Mouse (Mus musculus): ENCODE measurements around the gene Gm20388. TPM values are rescaled to one million over a fixed set of nuclear protein-coding genes. Genes with fewer than 3 reads are reported as not detected.

Gene Gm20388
- polyA plus RNA-seq, 1 experiment: 10.6 TPM

DNA sequence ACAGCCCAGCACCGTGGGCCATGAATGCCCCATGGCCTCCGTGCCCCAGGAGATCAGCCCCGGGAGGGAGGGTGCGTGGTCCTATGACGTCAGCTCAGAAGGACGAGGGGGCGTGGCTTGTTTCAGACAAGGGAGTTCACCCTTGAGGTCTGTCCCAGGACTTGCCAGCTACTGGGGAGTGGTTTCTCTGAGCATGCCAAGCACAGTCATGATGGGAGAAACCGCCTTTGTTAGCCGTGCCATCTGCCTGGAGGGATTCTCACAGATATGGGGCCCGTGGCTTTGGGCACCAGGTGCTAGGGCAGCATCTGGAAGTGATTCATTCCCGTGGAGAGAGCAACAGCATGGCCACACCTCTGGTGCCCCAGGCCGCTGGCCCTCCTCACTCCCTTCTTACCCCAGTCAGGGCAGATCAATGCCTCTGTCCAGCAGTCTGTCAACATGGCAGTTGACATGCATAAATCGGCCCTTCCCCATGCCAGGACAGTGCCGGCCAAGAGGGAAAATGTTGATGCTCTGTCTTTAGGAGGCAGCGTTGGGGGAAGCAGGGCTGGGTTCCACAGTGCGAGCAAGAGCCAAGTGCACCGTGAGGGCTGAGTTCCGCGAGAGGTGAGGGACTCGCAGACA, 2199.7 kb downstream of the Gm20388 start:
- TF ChIP-seq POLR2A (IDR thresholded peaks at IDR 0.05; ENCODE audit: borderline replicate concordance, control insufficient read depth, low read depth, low read length) (no peak), CTCF (IDR thresholded peaks at IDR 0.05; ENCODE audit: control insufficient read depth, insufficient read depth, low read length) (no peak)
- Histone ChIP-seq H3K27ac (ENCODE audit: control insufficient read depth, insufficient read depth, low read depth, low read length, poor library complexity) (no peak overlapping the region), H3K4me1 (ENCODE audit: control insufficient read depth, insufficient read depth, low read length) (0 out of 2 replicates have a peak, but pooled peaks cover 2% of the 10 kb centered on the region), H3K4me3 (replicated peaks; ENCODE audit: control insufficient read depth, low read depth, low read length) (no peak overlapping the region)
- 62% methylated on average over 20 of the region's 20 CpGs for WGBS

- H3K4me3 ChIP-seq (replicated peaks; ENCODE audit: control insufficient read depth, low read depth, low read length): no peak overlapping the region
- H3K4me1 ChIP-seq (ENCODE audit: control insufficient read depth, insufficient read depth, low read length): 0 out of 2 replicates have a peak, but pooled peaks cover 2% of the 10 kb centered on the region
- WGBS: 16% methylated on average over 6 of the region's 6 CpGs
- H3K27ac ChIP-seq (ENCODE audit: control insufficient read depth, insufficient read depth, low read depth, low read length, poor library complexity): no peak overlapping the region
- TF ChIP-seq POLR2A (IDR thresholded peaks at IDR 0.05; ENCODE audit: borderline replicate concordance, control insufficient read depth, low read depth, low read length): no peak
- no peak for TF ChIP-seq CTCF (IDR thresholded peaks at IDR 0.05; ENCODE audit: control insufficient read depth, insufficient read depth, low read length)
Observed at GRCm38 (mm10) chr8:122110867-122111253, 2200.2 kb downstream of the Gm20388 start.

DNA sequence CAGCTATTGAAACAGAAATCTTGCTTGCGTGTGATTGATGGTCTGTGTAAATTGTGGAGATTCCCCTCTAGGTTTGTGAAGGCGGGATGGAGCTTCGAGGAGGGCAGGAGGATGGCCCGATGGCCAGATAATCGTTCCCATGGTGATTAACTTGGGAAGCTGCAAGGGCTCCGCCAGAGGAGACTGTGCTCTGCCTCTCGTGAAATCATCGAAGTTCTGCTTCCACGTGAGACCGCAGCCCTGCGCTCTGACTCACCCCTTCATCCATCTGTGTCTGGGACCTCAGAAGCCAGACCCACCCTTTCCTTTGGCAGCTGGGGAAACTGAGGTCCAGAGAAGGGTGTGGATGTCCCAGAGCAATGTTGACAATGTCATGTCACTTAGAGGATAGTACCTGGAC, 2201.1 kb downstream of the Gm20388 start:
- no peak overlapping the region for H3K4me3 ChIP-seq (replicated peaks; ENCODE audit: control insufficient read depth, low read depth, low read length)
- H3K27ac ChIP-seq (ENCODE audit: control insufficient read depth, insufficient read depth, low read depth, low read length, poor library complexity): no peak overlapping the region
- WGBS: 16% methylated on average over 11 of the region's 11 CpGs
- TF ChIP-seq CTCF (IDR thresholded peaks at IDR 0.05; ENCODE audit: control insufficient read depth, insufficient read depth, low read length) (no peak), POLR2A (IDR thresholded peaks at IDR 0.05; ENCODE audit: borderline replicate concordance, control insufficient read depth, low read depth, low read length) (no peak)
- H3K4me1 ChIP-seq (ENCODE audit: control insufficient read depth, insufficient read depth, low read length): 0 out of 2 replicates have a peak, but pooled peaks cover 2% of the 10 kb centered on the region

DNA sequence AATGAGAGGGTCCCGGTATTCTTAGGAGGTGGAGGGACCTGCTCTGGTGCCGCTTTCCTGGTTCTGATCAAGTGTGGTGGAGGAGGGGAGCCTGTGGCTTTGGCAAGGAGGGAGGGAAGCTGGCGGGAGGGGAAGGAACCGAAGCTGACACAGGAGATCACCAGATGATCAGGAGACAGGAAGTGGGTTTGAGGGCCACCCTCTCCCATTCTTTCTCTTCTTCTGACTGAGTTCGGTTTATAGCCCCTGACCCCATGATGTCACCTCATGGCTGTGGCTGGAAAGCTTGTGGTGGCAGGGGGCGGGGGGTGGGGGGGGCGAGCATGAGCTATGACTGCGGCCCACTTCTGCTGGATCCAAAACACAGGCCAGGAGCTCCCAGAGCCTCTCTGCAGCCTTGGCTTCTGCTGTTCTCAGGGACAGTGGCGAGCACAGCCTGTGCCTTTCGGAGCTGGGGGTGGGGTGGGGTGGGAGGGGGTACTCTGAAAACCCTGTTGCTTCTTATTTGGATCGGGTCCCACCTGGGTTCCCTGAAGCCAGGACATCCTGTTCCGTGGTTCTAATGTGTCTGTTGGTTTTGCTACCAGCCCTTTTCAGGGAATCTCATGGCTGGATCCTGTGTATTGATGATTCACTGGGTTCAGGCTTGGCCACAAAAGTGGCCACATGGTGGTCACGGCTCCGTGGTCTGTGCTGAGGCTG, 2201.8 kb downstream of the Gm20388 start:
- Histone ChIP-seq H3K4me3 (replicated peaks; ENCODE audit: control insufficient read depth, low read depth, low read length) (no peak overlapping the region), H3K4me1 (ENCODE audit: control insufficient read depth, insufficient read depth, low read length) (0 out of 2 replicates have a peak, but pooled peaks cover 2% of the 10 kb centered on the region), H3K27ac (ENCODE audit: control insufficient read depth, insufficient read depth, low read depth, low read length, poor library complexity) (no peak overlapping the region)
- TF ChIP-seq POLR2A (IDR thresholded peaks at IDR 0.05; ENCODE audit: borderline replicate concordance, control insufficient read depth, low read depth, low read length) (no peak), CTCF (IDR thresholded peaks at IDR 0.05; ENCODE audit: control insufficient read depth, insufficient read depth, low read length) (no peak)
- WGBS: 15% methylated on average over 13 of the region's 14 CpGs

GRCm38 (mm10) chr8:122114890-122115289, 2204.2 kb downstream of the Gm20388 start:
- 51% methylated on average over 2 of the region's 2 CpGs for WGBS
- Histone ChIP-seq H3K4me3 (replicated peaks; ENCODE audit: control insufficient read depth, low read depth, low read length) (no peak overlapping the region), H3K4me1 (ENCODE audit: control insufficient read depth, insufficient read depth, low read length) (0 out of 2 replicates have a peak, but pooled peaks cover 2% of the 10 kb centered on the region), H3K27ac (ENCODE audit: control insufficient read depth, insufficient read depth, low read depth, low read length, poor library complexity) (no peak overlapping the region)
- TF ChIP-seq CTCF (IDR thresholded peaks at IDR 0.05; ENCODE audit: control insufficient read depth, insufficient read depth, low read length): no peak
- TF ChIP-seq POLR2A (IDR thresholded peaks at IDR 0.05; ENCODE audit: borderline replicate concordance, control insufficient read depth, low read depth, low read length): no peak

- H3K4me3 ChIP-seq (replicated peaks; ENCODE audit: control insufficient read depth, low read depth, low read length): no peak overlapping the region
- H3K27ac ChIP-seq (ENCODE audit: control insufficient read depth, insufficient read depth, low read depth, low read length, poor library complexity): no peak overlapping the region
- WGBS: 82% methylated on average over 7 of the region's 7 CpGs
- H3K4me1 ChIP-seq (ENCODE audit: control insufficient read depth, insufficient read depth, low read length): 0 out of 2 replicates have a peak, but pooled peaks cover 1% of the 10 kb centered on the region
- no peak for TF ChIP-seq CTCF (IDR thresholded peaks at IDR 0.05; ENCODE audit: control insufficient read depth, insufficient read depth, low read length)
- TF ChIP-seq POLR2A (IDR thresholded peaks at IDR 0.05; ENCODE audit: borderline replicate concordance, control insufficient read depth, low read depth, low read length): no peak
Observed at GRCm38 (mm10) chr8:122116716-122117357, 2206.2 kb downstream of the Gm20388 start.

DNA sequence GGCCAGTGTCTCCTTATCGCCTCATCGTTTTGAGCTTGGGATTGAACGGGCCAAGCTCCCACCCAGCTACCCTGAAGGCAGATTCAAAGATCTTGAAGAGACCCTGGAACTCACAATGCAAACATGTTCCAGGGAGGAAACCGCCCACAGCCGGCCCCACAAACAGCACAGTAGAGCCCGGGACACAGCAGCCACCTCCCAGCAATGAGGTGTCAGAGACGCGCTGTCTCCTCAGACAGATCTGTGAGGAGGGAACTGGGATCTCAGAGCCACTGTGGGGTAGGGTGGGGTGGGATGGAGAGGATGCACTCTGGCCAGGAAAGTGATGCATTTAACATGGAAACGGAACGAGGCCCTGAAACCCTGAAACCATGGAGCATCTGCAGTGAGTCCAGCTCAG, 2207.5 kb downstream of the Gm20388 start:
- 87% methylated on average over 10 of the region's 10 CpGs for WGBS
- Histone ChIP-seq H3K4me3 (replicated peaks; ENCODE audit: control insufficient read depth, low read depth, low read length) (no peak overlapping the region), H3K27ac (ENCODE audit: control insufficient read depth, insufficient read depth, low read depth, low read length, poor library complexity) (no peak overlapping the region), H3K4me1 (ENCODE audit: control insufficient read depth, insufficient read depth, low read length) (no peaks in the 10 kb centered on the region)
- no peak for TF ChIP-seq CTCF (IDR thresholded peaks at IDR 0.05; ENCODE audit: control insufficient read depth, insufficient read depth, low read length)
- no peak for TF ChIP-seq POLR2A (IDR thresholded peaks at IDR 0.05; ENCODE audit: borderline replicate concordance, control insufficient read depth, low read depth, low read length)

DNA sequence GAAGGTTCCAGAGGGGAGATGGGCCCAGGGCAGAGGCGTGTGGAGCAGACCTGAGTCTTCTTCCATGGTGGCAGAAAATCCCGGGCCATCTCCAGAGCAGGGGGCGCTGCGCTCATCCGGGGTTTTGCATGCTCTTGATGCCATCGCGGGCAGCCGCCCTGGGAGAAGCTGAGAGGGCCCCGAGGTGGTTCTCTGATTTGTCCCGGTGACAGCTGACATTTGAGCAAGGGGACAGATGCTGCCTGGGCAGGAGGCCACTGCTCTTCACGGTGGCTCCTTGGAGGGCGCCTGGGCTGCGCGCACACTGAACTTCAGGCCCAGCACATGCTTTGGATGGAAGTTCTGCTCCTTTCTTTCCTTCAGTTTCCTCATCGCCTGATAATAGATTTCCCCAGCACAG, 2207.9 kb downstream of the Gm20388 start:
- 85% methylated on average over 15 of the region's 15 CpGs for WGBS
- no peak overlapping the region for H3K27ac ChIP-seq (ENCODE audit: control insufficient read depth, insufficient read depth, low read depth, low read length, poor library complexity)
- TF ChIP-seq POLR2A (IDR thresholded peaks at IDR 0.05; ENCODE audit: borderline replicate concordance, control insufficient read depth, low read depth, low read length): no peak
- no peak for TF ChIP-seq CTCF (IDR thresholded peaks at IDR 0.05; ENCODE audit: control insufficient read depth, insufficient read depth, low read length)
- no peak overlapping the region for H3K4me3 ChIP-seq (replicated peaks; ENCODE audit: control insufficient read depth, low read depth, low read length)
- H3K4me1 ChIP-seq (ENCODE audit: control insufficient read depth, insufficient read depth, low read length): no peaks in the 10 kb centered on the region

All from bone marrow, adult 2 months (tissue).